Mouse (Mus musculus): ENCODE measurements around the gene Olfr672. TPM values are rescaled to one million over a fixed set of nuclear protein-coding genes. Genes with fewer than 3 reads are reported as not detected.

Gene Olfr672
- polyA plus RNA-seq (2014; fragmentation: Illumina TruSeq; extraction: RNeasy Lipid Tissue Mini Kit (QIAGEN cat#74804); ENCODE audit: low read depth, low replicate concordance) = not detected

DNA sequence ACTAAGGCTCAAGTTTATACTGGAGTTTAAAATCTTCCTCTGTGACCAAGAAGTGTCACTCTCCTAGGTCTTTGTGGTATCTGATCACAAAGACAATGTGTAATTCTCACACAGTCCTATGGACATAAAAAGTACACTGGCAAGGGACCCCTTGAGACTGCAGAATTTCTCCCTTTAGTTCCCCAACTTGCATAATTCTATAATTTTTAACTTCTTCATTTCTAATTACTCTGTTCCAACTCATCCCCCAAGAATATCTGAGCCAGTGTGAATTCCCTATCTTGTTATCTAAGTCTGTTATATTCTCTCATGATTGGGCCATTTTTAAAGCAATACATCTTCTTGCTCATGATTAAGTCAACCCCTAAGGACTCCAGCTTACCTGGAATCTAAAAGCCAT is at the start of gene Olfr672:
Olfr672 (minus strand) TSS at position 101 of the 400 bp plus-strand sequence.

GRCm38 (mm10) chr7:105032398-105032797 is 30.6 kb upstream of the Olfr672 start, which contains the start of gene Olfr676:
Olfr676 (plus strand) TSS chr7:105032698.

DNA sequence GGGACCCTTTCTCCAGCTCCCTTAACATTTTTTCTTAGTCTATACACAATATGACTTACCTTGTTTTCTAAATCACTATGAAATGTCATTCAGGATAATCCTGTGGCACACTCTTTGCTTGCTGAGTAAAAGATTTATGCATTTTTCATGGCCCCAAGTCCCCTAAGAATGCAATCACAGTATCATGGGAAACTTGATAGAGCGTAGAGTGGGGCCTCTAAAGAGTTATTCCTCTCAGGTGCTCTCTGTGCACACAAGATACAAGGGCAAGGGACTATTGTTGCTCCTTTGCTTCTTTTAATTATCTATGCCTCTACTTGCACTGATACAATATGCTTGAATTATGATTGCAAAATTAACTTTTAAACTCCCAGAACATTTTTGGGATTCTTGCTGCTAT is 26.5 kb upstream of the Olfr672 start, which contains the start of gene Olfr675:
Olfr675 (minus strand) TSS at position 101 of the 400 bp plus-strand sequence.

DNA sequence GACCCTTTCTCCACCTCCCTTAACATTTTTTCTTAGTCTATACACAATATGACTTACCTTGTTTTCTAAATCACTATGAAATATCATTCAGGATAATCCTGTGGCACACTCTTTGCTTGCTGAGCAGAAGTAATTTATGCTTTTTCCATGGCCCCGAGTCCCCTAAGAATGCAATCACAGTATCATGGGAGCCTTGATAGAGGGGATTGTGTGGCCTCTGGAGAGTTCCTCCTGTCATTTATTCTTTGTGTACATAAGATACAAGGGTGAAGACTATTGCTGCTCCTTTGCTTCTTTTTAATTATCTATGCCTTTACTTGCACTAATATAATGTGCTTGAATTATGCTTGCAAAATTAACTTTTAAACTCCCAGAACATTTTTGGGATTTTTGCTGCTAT is 22.8 kb downstream of the Olfr672 start, which contains the start of gene Olfr671:
Olfr671 (minus strand) TSS at position 101 of the 400 bp plus-strand sequence.

GRCm38 (mm10) chr7:104962520-104962919 is 39.3 kb downstream of the Olfr672 start, which contains the start of gene Olfr670:
Olfr670 (minus strand) TSS chr7:104962620.

Other genes with a start within 250 kb of the Olfr672 start
- not detected for gene Usp17le, start 224.6 kb downstream of the Olfr672 start, polyA plus RNA-seq (2014; fragmentation: Illumina TruSeq; extraction: RNeasy Lipid Tissue Mini Kit (QIAGEN cat#74804); ENCODE audit: low read depth, low replicate concordance)
- not detected for gene Usp17lb, start 159.4 kb downstream of the Olfr672 start, polyA plus RNA-seq (2014; fragmentation: Illumina TruSeq; extraction: RNeasy Lipid Tissue Mini Kit (QIAGEN cat#74804); ENCODE audit: low read depth, low replicate concordance)
- not detected for gene Usp17la, start 145.0 kb downstream of the Olfr672 start, polyA plus RNA-seq (2014; fragmentation: Illumina TruSeq; extraction: RNeasy Lipid Tissue Mini Kit (QIAGEN cat#74804); ENCODE audit: low read depth, low replicate concordance)
- gene Olfr665, start 124.0 kb downstream of the Olfr672 start, polyA plus RNA-seq (2014; fragmentation: Illumina TruSeq; extraction: RNeasy Lipid Tissue Mini Kit (QIAGEN cat#74804); ENCODE audit: low read depth, low replicate concordance) = not detected
- gene Olfr666, start 106.1 kb downstream of the Olfr672 start, polyA plus RNA-seq (2014; fragmentation: Illumina TruSeq; extraction: RNeasy Lipid Tissue Mini Kit (QIAGEN cat#74804); ENCODE audit: low read depth, low replicate concordance) = not detected
- not detected for gene Olfr667, start 80.5 kb downstream of the Olfr672 start, polyA plus RNA-seq (2014; fragmentation: Illumina TruSeq; extraction: RNeasy Lipid Tissue Mini Kit (QIAGEN cat#74804); ENCODE audit: low read depth, low replicate concordance)
- gene Olfr668, start 74.0 kb downstream of the Olfr672 start, polyA plus RNA-seq (2014; fragmentation: Illumina TruSeq; extraction: RNeasy Lipid Tissue Mini Kit (QIAGEN cat#74804); ENCODE audit: low read depth, low replicate concordance) = not detected
- not detected for gene Olfr669, start 67.8 kb downstream of the Olfr672 start, polyA plus RNA-seq (2014; fragmentation: Illumina TruSeq; extraction: RNeasy Lipid Tissue Mini Kit (QIAGEN cat#74804); ENCODE audit: low read depth, low replicate concordance)
- not detected for gene Olfr670, start 39.4 kb downstream of the Olfr672 start, polyA plus RNA-seq (2014; fragmentation: Illumina TruSeq; extraction: RNeasy Lipid Tissue Mini Kit (QIAGEN cat#74804); ENCODE audit: low read depth, low replicate concordance)
- not detected for gene Olfr671, start 22.9 kb downstream of the Olfr672 start, polyA plus RNA-seq (2014; fragmentation: Illumina TruSeq; extraction: RNeasy Lipid Tissue Mini Kit (QIAGEN cat#74804); ENCODE audit: low read depth, low replicate concordance)
- gene Olfr675, start 26.4 kb upstream of the Olfr672 start, polyA plus RNA-seq (2014; fragmentation: Illumina TruSeq; extraction: RNeasy Lipid Tissue Mini Kit (QIAGEN cat#74804); ENCODE audit: low read depth, low replicate concordance) = not detected
- gene Olfr676, start 30.7 kb upstream of the Olfr672 start, polyA plus RNA-seq (2014; fragmentation: Illumina TruSeq; extraction: RNeasy Lipid Tissue Mini Kit (QIAGEN cat#74804); ENCODE audit: low read depth, low replicate concordance) = not detected
- gene Olfr677, start 49.3 kb upstream of the Olfr672 start, polyA plus RNA-seq (2014; fragmentation: Illumina TruSeq; extraction: RNeasy Lipid Tissue Mini Kit (QIAGEN cat#74804); ENCODE audit: low read depth, low replicate concordance) = not detected
- gene Olfr678, start 62.4 kb upstream of the Olfr672 start, polyA plus RNA-seq (2014; fragmentation: Illumina TruSeq; extraction: RNeasy Lipid Tissue Mini Kit (QIAGEN cat#74804); ENCODE audit: low read depth, low replicate concordance) = not detected
- not detected for gene Olfr679, start 79.2 kb upstream of the Olfr672 start, polyA plus RNA-seq (2014; fragmentation: Illumina TruSeq; extraction: RNeasy Lipid Tissue Mini Kit (QIAGEN cat#74804); ENCODE audit: low read depth, low replicate concordance)
- not detected for gene Olfr680-ps1, start 90.8 kb upstream of the Olfr672 start, polyA plus RNA-seq (2014; fragmentation: Illumina TruSeq; extraction: RNeasy Lipid Tissue Mini Kit (QIAGEN cat#74804); ENCODE audit: low read depth, low replicate concordance)
- not detected for gene Olfr681, start 114.8 kb upstream of the Olfr672 start, polyA plus RNA-seq (2014; fragmentation: Illumina TruSeq; extraction: RNeasy Lipid Tissue Mini Kit (QIAGEN cat#74804); ENCODE audit: low read depth, low replicate concordance)
- not detected for gene Olfr683, start 145.0 kb upstream of the Olfr672 start, polyA plus RNA-seq (2014; fragmentation: Illumina TruSeq; extraction: RNeasy Lipid Tissue Mini Kit (QIAGEN cat#74804); ENCODE audit: low read depth, low replicate concordance)
- gene Olfr684, start 161.6 kb upstream of the Olfr672 start, polyA plus RNA-seq (2014; fragmentation: Illumina TruSeq; extraction: RNeasy Lipid Tissue Mini Kit (QIAGEN cat#74804); ENCODE audit: low read depth, low replicate concordance) = not detected
- not detected for gene Olfr685, start 184.0 kb upstream of the Olfr672 start, polyA plus RNA-seq (2014; fragmentation: Illumina TruSeq; extraction: RNeasy Lipid Tissue Mini Kit (QIAGEN cat#74804); ENCODE audit: low read depth, low replicate concordance)
- not detected for gene Olfr686, start 205.5 kb upstream of the Olfr672 start, polyA plus RNA-seq (2014; fragmentation: Illumina TruSeq; extraction: RNeasy Lipid Tissue Mini Kit (QIAGEN cat#74804); ENCODE audit: low read depth, low replicate concordance)